Mouse (Mus musculus): ENCODE data around the gene Tmem189. TPM values are rescaled to one million over a fixed set of nuclear protein-coding genes. Genes with fewer than 3 reads are reported as not detected.

Gene Tmem189
- polyA plus RNA-seq, 1 experiment from 2014 or later, result 47.3 TPM

DNA sequence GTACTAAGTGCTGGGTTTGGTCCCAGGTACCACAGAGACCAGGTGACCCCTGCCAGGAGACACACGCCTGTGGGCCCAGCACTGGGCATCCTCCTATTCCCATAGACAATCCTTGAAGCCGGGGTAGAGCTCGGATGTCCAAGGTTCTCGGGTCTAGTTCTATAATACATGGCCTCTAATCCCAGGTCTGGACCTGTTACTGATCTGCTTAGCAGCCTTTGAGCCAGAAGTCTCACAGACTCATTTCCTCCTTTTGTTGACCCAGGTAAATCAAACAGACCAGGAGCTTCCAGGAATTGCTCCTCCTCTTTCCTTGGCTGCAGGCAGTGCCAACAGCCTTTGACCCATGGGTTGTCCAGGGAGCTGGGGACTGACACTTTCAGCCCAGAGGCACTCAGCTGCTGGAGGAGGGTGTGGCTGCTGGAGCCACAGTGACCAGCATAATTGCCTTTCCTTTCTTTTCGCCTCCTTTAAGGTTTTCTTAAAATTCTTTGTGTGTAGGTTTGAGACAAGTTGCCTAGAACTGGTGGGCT, 18.5 kb downstream of the Tmem189 start:
- Histone ChIP-seq H3K4me3 (replicated peaks) (no peak overlapping the region), H3K9ac (no peak overlapping the region), H3K4me1 (peaks cover 4% of the 10 kb centered on the region), H3K27ac (no peak overlapping the region), H3K9me3 (replicated peaks) (no peaks in the 10 kb centered on the region), H3K27me3 (no peaks in the 10 kb centered on the region), H3K4me2 (no peak overlapping the region), H3K36me3 (no peaks in the 10 kb centered on the region)
- WGBS, result 71% methylated on average over 5 of the region's 5 CpGs
- ATAC-seq (replicated peaks; ENCODE audit: low FRiP score), result no peak

DNA sequence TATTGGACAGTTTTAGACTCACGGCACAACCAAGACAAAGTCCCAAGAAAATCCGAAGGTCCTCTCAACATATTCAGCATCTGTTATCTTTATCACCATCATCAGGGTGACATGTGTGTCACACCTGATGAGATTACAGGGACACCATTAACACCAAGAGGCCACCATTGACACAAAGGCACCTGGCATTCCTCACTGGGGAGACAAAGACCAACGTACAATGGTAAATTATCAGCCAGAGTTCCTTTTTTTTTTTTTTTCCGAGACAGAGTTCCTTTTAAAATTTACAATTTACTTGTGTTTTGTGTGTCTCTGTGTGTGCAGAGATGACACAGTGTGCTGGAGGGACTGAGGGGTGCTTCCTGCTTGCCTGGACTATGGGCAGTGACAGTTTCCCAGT, 20.2 kb downstream of the Tmem189 start:
- no peak overlapping the region for H3K4me3 ChIP-seq (replicated peaks)
- H3K9ac ChIP-seq, result no peak overlapping the region
- no peak overlapping the region for H3K27ac ChIP-seq
- H3K4me1 ChIP-seq, result peaks cover 4% of the 10 kb centered on the region
- H3K9me3 ChIP-seq (replicated peaks), result no peaks in the 10 kb centered on the region
- ATAC-seq (replicated peaks; ENCODE audit: low FRiP score), result no peak
- H3K36me3 ChIP-seq, result no peaks in the 10 kb centered on the region
- no peak overlapping the region for H3K4me2 ChIP-seq
- H3K27me3 ChIP-seq, result no peaks in the 10 kb centered on the region
- WGBS, result 69% methylated on average over 4 of the region's 4 CpGs

DNA sequence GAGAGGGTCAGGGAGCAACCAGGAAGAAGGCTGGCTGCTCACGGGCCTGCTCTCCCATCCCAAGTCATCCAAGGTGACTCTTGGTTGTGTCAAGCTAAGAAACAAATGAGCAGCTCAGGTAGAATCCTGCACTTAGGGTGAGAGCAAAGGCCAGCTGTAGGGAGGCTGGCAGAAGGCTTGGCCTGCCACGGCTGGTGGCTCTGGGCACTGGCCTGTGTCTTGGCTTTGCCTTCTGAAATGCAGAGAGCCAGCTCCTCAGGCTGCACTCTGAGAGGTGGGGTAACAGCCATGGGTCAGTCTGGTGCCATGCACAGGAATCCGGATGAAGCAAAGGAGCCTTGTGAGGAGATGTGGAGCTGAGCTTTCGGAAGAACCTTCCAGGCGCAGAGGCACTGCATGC, 21.2 kb downstream of the Tmem189 start:
- no peaks in the 10 kb centered on the region for H3K9me3 ChIP-seq (replicated peaks)
- H3K36me3 ChIP-seq, result no peaks in the 10 kb centered on the region
- 72% methylated on average over 5 of the region's 5 CpGs for WGBS
- no peak overlapping the region for H3K4me2 ChIP-seq
- H3K27me3 ChIP-seq, result no peaks in the 10 kb centered on the region
- no peak overlapping the region for H3K27ac ChIP-seq
- H3K4me1 ChIP-seq, result peaks cover 4% of the 10 kb centered on the region
- H3K4me3 ChIP-seq (replicated peaks), result no peak overlapping the region
- ATAC-seq (replicated peaks; ENCODE audit: low FRiP score), result no peak; the same call in 1 of the 2 replicates
- H3K9ac ChIP-seq, result no peak overlapping the region

DNA sequence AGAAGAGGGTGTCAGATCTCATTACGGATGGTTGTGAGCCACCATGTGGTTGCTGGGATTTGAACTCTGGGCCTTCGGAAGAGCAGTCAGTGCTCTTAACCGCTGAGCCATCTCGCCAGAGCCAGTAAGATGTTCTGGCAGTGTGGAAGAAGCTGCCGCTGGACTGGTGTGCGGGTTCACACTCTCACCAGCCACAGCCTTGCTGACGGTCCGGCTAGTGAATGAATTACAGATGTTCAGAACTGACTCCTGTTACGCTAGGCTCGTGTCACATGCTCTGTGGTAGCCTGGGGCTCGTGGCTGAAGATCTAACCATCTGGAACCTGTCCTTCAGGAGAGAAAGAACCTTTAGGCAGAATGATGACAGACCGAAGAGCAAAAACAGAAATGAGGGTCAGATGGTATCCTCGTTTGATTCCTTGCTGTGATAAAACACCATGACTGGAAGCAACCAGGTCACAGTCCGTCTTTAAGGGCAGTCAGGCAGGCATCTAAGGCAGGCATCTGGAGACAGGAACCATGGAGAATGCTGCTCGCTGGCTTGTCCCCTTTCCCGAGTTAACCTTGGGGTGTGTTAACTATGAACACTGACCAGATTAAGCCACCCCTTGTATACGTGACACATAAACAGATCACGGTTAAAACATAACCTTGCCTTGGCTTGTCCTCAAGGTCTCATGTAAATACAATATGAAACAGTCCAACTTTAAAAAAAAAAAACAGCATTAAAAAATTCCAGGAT, 23.5 kb downstream of the Tmem189 start:
- H3K4me2 ChIP-seq, result no peak overlapping the region
- H3K27me3 ChIP-seq, result peaks cover 6% of the 10 kb centered on the region; the same call in 1 of the 2 replicates
- H3K9me3 ChIP-seq (replicated peaks), result no peaks in the 10 kb centered on the region
- no peak overlapping the region for H3K27ac ChIP-seq
- H3K36me3 ChIP-seq, result no peaks in the 10 kb centered on the region
- ATAC-seq (replicated peaks; ENCODE audit: low FRiP score), result no peak
- no peak overlapping the region for H3K4me3 ChIP-seq (replicated peaks)
- peaks cover 9% of the 10 kb centered on the region for H3K4me1 ChIP-seq
- no peak overlapping the region for H3K9ac ChIP-seq
- 77% methylated on average over 18 of the region's 18 CpGs for WGBS

DNA sequence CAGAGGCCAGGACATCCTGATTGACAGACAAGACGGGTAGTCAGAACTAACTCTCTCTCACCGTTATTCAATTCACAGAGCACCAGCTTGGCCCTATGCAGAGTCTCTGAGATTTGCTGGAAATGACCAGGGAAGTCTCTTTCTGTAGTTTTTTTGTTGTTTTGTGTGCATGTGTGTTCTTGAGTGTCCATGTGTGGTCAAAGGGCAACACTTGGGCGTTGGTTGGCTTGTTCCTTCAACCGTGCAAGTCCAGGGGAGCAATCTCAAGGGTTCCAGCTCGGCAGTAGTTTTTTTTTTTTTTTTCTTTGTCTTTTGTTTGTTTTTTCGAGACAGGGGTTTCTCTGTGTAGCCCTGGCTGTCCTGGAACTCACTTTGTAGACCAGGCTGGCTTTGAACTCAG, 26.9 kb downstream of the Tmem189 start:
- H3K27me3 ChIP-seq, result peaks cover 6% of the 10 kb centered on the region; the same call in 1 of the 2 replicates
- no peak overlapping the region; the same call in 1 of the 2 replicates for H3K4me3 ChIP-seq (replicated peaks)
- no peak for ATAC-seq (replicated peaks; ENCODE audit: low FRiP score)
- H3K9ac ChIP-seq, result no peak overlapping the region
- H3K4me1 ChIP-seq, result peaks cover 39% of the 10 kb centered on the region
- 40% methylated on average over 6 of the region's 6 CpGs for WGBS
- no peak overlapping the region for H3K27ac ChIP-seq
- H3K9me3 ChIP-seq (replicated peaks), result no peaks in the 10 kb centered on the region
- no peaks in the 10 kb centered on the region for H3K36me3 ChIP-seq
- H3K4me2 ChIP-seq, result peak overlapping the region; percentile 96; the same call in 1 of the 2 replicates

DNA sequence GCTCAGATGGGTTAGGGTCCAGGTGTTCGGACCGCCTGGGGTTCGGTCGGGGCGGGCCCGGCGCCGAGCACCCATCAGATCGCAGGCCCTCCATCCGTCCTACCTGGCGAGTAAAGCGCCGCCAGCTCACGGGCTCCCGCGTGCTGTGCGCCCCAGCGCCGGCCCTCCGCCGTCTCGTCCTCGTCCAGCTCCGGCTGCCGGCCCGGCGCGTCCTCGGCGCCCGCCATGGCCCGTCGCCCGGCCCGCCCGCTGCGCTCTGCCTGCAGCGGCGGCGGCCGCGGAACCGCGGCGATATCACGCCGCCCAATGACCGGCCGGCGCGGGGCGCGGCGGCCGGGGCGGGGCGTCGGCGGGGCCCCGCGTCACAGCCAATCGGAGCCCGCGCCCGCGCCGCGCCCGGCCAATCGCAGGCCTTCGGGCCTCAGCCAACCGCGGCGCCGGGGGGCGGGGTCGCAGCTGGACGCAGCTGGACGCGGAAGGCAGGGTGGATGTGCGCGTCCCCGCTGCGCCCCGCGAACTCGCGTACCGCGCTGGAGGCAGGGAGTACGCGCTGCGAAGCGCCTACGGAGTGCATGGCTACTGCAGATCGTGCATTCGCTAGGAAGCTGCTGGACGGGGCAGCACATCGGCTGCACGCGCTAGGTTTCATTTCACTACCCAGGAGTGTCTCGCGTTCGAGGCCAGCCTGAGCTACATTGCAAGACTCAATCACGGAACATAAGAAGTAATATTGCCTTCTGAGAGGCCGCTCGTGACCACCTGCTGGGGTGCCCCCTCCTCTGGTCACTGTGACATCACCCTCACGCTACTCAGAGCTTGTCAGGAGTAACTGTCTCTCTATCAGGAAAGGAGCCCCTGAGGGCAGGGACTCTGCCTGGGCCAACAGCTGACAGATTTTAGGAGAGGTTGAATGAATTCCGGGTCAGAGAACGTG, 28.1 kb downstream of the Tmem189 start, which contains the start of gene Gm20431:
Gm20431 (minus strand) TSS at position 227 of the 934 bp plus-strand sequence.
- peaks cover 50% of the 10 kb centered on the region for H3K4me1 ChIP-seq
- H3K9ac ChIP-seq, result peak within 1 kb of the TSS; percentile 94
- no peaks in the 10 kb centered on the region for H3K36me3 ChIP-seq
- H3K27ac ChIP-seq, result peak within 1 kb of the TSS; percentile 89
- no peaks in the 10 kb centered on the region for H3K9me3 ChIP-seq (replicated peaks)
- ATAC-seq (replicated peaks; ENCODE audit: low FRiP score), result peak; percentile 95
- H3K27me3 ChIP-seq, result peaks cover 6% of the 10 kb centered on the region; the same call in 1 of the 2 replicates
- under 1% methylated on average over 102 of the region's 110 CpGs for WGBS
- H3K4me3 ChIP-seq (replicated peaks), result peak within 1 kb of the TSS; percentile 95
- H3K4me2 ChIP-seq, result peak within 1 kb of the TSS; percentile 96

DNA sequence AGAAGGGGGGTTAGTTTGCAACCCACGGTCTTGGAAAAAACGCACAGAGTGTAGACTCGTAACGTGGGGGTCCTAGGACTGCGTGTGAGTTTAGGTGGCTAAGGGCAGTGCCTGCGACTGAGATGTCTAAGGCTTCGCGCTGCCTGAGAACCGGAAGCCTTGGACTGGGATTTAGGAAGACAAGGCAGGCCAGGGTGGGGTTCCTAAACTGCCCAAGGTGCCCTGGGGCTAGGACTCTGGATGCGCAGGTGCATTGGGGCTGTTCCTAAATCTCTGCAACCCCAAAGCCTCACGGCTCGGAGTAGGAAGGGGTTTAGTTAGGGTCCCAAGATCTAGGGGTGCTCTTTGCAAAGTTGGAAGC, 29.0 kb downstream of the Tmem189 start:
- H3K4me2 ChIP-seq, result peak overlapping the region; percentile 96
- H3K9me3 ChIP-seq (replicated peaks), result no peaks in the 10 kb centered on the region
- H3K9ac ChIP-seq, result peak overlapping the region; percentile 94
- H3K36me3 ChIP-seq, result no peaks in the 10 kb centered on the region
- WGBS, result under 1% methylated on average over 12 of the region's 12 CpGs
- ATAC-seq (replicated peaks; ENCODE audit: low FRiP score), result no peak
- H3K27me3 ChIP-seq, result peaks cover 6% of the 10 kb centered on the region; the same call in 1 of the 2 replicates
- peak overlapping the region; percentile 89 for H3K27ac ChIP-seq
- H3K4me1 ChIP-seq, result peaks cover 54% of the 10 kb centered on the region
- H3K4me3 ChIP-seq (replicated peaks), result peak overlapping the region; percentile 95

DNA sequence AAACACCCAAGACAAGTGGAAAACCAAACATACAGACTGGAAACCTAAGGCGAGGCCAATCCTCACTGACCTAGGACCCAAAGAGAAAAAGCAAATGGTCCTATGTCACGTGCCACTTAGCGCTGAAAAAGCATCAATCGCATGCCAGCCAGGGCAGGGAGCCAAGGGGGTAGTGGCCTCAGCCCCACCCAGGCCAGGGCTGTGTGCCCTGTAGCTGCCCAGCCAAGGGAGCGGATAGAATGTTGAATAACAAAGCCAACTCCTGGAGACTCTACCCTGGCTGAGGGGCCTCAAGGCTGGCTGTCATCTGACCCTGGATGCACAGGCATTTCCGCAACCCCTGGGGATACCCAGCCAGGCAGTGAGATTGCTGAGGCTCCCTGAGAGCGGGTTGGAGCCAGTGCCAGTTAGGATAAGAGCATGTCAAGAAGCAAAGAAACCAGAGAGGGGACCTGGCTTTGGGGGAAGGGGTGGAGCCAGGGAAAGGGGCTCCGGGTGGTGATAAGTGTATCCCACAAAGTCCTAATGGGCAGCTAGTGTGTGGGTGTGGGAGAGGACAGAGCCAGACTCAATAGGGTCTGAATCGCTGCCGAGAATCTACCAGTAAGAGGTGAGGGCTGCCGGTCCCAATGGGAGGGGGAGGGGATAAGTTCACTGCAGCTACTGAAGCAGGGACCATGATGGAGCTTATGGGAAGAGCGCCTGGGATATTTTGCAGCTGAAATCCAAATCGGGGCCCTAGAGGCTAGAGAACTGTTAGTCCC, 29.6 kb downstream of the Tmem189 start:
- peak overlapping the region; percentile 96 for H3K4me2 ChIP-seq
- 20% methylated on average over 13 of the region's 13 CpGs for WGBS
- H3K9ac ChIP-seq, result peak overlapping the region; percentile 94
- H3K36me3 ChIP-seq, result no peaks in the 10 kb centered on the region
- no peaks in the 10 kb centered on the region for H3K9me3 ChIP-seq (replicated peaks)
- ATAC-seq (replicated peaks; ENCODE audit: low FRiP score), result 0 out of 2 replicates have a peak, but pooled peaks have one; percentile 24
- H3K27ac ChIP-seq, result peak overlapping the region; percentile 89
- H3K4me3 ChIP-seq (replicated peaks), result peak overlapping the region; percentile 95
- peaks cover 6% of the 10 kb centered on the region; the same call in 1 of the 2 replicates for H3K27me3 ChIP-seq
- H3K4me1 ChIP-seq, result peaks cover 54% of the 10 kb centered on the region

DNA sequence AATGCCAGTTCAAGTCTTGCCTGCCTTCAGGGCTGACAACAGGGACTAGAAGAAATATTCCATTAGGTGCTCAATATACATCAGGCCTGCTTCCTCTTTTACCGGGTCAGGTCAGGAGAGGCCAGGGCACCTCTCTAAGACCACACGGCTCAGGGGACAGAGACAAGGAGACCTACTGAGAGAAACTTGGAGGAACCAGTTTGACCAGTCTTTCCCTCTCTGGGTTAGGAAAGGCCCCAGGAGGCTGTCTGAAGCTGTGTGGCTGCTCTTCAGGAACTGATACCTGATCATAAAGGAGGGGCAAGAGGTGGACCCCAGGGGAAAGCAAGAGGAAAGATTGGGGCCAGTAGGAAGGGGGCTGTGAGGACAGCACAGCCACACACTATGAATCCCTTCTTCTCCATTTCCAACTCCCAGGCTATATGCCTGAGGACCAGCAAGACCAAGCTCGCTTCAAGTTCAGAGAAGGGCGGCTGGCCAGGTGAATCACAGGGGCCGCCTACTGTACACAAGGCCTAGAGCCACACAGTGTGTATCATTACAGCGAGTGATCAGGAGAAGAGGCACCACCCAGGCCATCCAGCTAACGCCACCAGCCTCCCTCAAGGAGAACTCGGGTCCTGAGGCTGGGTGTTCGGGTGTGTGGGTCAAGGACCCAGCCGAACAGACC, 30.3 kb downstream of the Tmem189 start:
- peaks cover 7% of the 10 kb centered on the region; the same call in 1 of the 2 replicates for H3K36me3 ChIP-seq
- H3K9ac ChIP-seq, result peak overlapping the region; percentile 94; the same call in 1 of the 2 replicates
- WGBS, result 60% methylated on average over 10 of the region's 10 CpGs
- H3K27ac ChIP-seq, result peak overlapping the region; percentile 89
- ATAC-seq (replicated peaks; ENCODE audit: low FRiP score), result no peak
- H3K27me3 ChIP-seq, result peaks cover 6% of the 10 kb centered on the region; the same call in 1 of the 2 replicates
- peaks cover 58% of the 10 kb centered on the region for H3K4me1 ChIP-seq
- no peaks in the 10 kb centered on the region for H3K9me3 ChIP-seq (replicated peaks)
- H3K4me3 ChIP-seq (replicated peaks), result peak overlapping the region; percentile 95
- H3K4me2 ChIP-seq, result peak overlapping the region; percentile 96

DNA sequence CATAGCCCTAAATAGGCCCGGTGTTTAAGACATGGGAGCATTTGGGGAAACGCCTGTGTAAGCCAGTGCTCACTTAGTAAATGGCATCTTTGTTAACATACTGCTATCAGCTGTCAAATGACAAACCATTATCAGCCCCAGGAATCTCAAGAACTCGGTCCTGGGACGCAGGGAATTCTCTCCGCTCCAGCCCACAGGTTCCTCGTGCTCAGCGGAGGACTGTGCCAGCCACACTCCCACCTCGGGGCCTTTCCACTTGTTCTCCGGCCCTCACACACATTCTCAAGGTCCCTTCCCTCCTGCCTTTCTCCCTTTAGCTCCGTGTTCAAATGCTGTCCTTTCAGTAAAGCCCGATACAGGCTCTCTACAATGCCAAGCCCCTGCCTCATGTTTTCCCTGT, 30.9 kb downstream of the Tmem189 start:
- 71% methylated on average over 11 of the region's 11 CpGs for WGBS
- Histone ChIP-seq H3K4me2 (peak overlapping the region; percentile 96), H3K9me3 (replicated peaks) (no peaks in the 10 kb centered on the region), H3K36me3 (peaks cover 13% of the 10 kb centered on the region), H3K9ac (no peak overlapping the region), H3K27ac (peak overlapping the region; percentile 89), H3K27me3 (peaks cover 6% of the 10 kb centered on the region; the same call in 1 of the 2 replicates), H3K4me1 (peaks cover 58% of the 10 kb centered on the region), H3K4me3 (replicated peaks) (peak overlapping the region; percentile 95; the same call in 1 of the 2 replicates)
- no peak for ATAC-seq (replicated peaks; ENCODE audit: low FRiP score)
